Mouse (Mus musculus) forebrain, embryonic 11.5 days (tissue): ENCODE measurements around the gene 3110082I17Rik. TPM values are rescaled to one million over a fixed set of nuclear protein-coding genes. Genes with fewer than 3 reads are reported as not detected.

Source experiments
- ATAC-seq: fragments of 200-750 bp; cut with Nextera tagmentation; replicated peaks from 2 replicates; pipeline ENCODE4 v1.8.0; 2017; ENCODE audit warnings: moderate TSS enrichment; ENCODE audit not compliant: low FRiP score
- DNase-seq: peaks from one replicate; pipeline ENCODE4 v3.0.0-alpha.2; 2017; ENCODE audit warnings: low spot score
- H3K27ac ChIP-seq: fragments of 300-500 bp; sonication (generic); 2 replicates; pipeline ENCODE4 v1.5.1; 2014; ENCODE audit warnings: low read depth, low read length
- H3K27me3 ChIP-seq: fragments of 300-500 bp; sonication (generic); 2 replicates; pipeline ENCODE4 v1.6.1; 2014; ENCODE audit warnings: mild to moderate bottlenecking, low read length, mixed read lengths; ENCODE audit not compliant: control insufficient read depth, insufficient read depth
- H3K36me3 ChIP-seq: fragments of 300-500 bp; sonication (generic); 2 replicates; pipeline ENCODE4 v1.6.1; 2014; ENCODE audit warnings: mild to moderate bottlenecking, low read length, moderate library complexity, mixed read lengths; ENCODE audit not compliant: control insufficient read depth, insufficient read depth
- H3K4me1 ChIP-seq: fragments of 300-500 bp; sonication (generic); replicated peaks from 2 replicates; pipeline ENCODE4 v1.6.1; 2014; ENCODE audit warnings: low read length, mixed read lengths; ENCODE audit not compliant: control insufficient read depth, insufficient read depth
- H3K4me2 ChIP-seq: fragments of 300-500 bp; sonication (generic); 2 replicates; pipeline ENCODE4 v1.6.1; 2014; ENCODE audit warnings: low read depth, mild to moderate bottlenecking, low read length, moderate library complexity, mixed read lengths; ENCODE audit not compliant: severe bottlenecking
- H3K4me3 ChIP-seq: fragments of 300-500 bp; sonication (generic); 2 replicates; pipeline ENCODE4 v1.5.1; 2014; ENCODE audit warnings: low read depth, low read length
- H3K9ac ChIP-seq: fragments of 300-500 bp; sonication (generic); 2 replicates; pipeline ENCODE4 v1.6.1; 2014; ENCODE audit warnings: low read length
- H3K9me3 ChIP-seq: fragments of 300-500 bp; sonication (generic); 2 replicates; pipeline ENCODE4 v1.6.1; 2016; ENCODE audit warnings: low read length, mixed read lengths; ENCODE audit not compliant: control insufficient read depth
- WGBS: fragments of 180-500 bp; shearing (Covaris S2); extraction: QIAGEN DNeasy Blood & Tissue Kit; methylation state at CpG from one replicate; pipeline ENCODE4 v1.1.7; 2014; 5-methylcytosine and 5-hydroxymethylcytosine counted together
- polyA plus RNA-seq: library from polyadenylated mRNA; unstranded; fragments of >200 nt; fragmentation: Nextera tagmentation; extraction: Ambion mirVana; gene quantifications from 2 replicates; pipeline ENCODE4 v1.2.1, GENCODE M21; 2014

The 3110082I17Rik gene
- polyA plus RNA-seq, 1 experiment from 2014 or later: 38.5 TPM

GRCm38 (mm10) chr5:139326111-139326696 is 134.1 kb downstream of the 3110082I17Rik start:
- Histone ChIP-seq H3K4me3 (no peak overlapping the region), H3K27me3 (peaks cover 31% of the 10 kb centered on the region), H3K9ac (no peak overlapping the region), H3K4me2 (no peak overlapping the region), H3K4me1 (0 out of 2 replicates have a peak, but pooled peaks cover 3% of the 10 kb centered on the region), H3K9me3 (no peaks in the 10 kb centered on the region), H3K27ac (no peak overlapping the region), H3K36me3 (no peaks in the 10 kb centered on the region)
- ATAC-seq: no peak
- 64% methylated on average over 13 of the region's 13 CpGs for WGBS
- DNase-seq: no peak

GRCm38 (mm10) chr5:139325395-139325966 is 134.8 kb downstream of the 3110082I17Rik start, which contains the start of gene Adap1:
Gene Adap1 (minus strand): TSS chr5:139325622.
- peak within 1 kb of the TSS; percentile 67 for H3K4me3 ChIP-seq
- no peak within 1 kb of the TSS for H3K27ac ChIP-seq
- 2% methylated on average over 58 of the region's 61 CpGs for whole genome bisulfite sequencing
- 0 out of 2 replicates have a peak, but pooled peaks cover 3% of the 10 kb centered on the region for H3K4me1 ChIP-seq
- ATAC-seq: peak; percentile 85
- peak within 1 kb of the TSS; percentile 93 for H3K4me2 ChIP-seq
- DNase-seq: peak; percentile 77
- H3K9me3 ChIP-seq: no peaks in the 10 kb centered on the region
- H3K9ac ChIP-seq: peak within 1 kb of the TSS; percentile 63
- no peaks in the 10 kb centered on the region for H3K36me3 ChIP-seq
- H3K27me3 ChIP-seq: peaks cover 31% of the 10 kb centered on the region

GRCm38 (mm10) chr5:139324691-139325394 is 135.5 kb downstream of the 3110082I17Rik start:
- Histone ChIP-seq H3K27ac (no peak overlapping the region), H3K9me3 (no peaks in the 10 kb centered on the region), H3K27me3 (peaks cover 31% of the 10 kb centered on the region), H3K36me3 (no peaks in the 10 kb centered on the region), H3K4me3 (peak overlapping the region; percentile 67), H3K4me1 (0 out of 2 replicates have a peak, but pooled peaks cover 3% of the 10 kb centered on the region), H3K9ac (peak overlapping the region; percentile 63), H3K4me2 (peak overlapping the region; percentile 93)
- peak; percentile 45; the same call in 1 of the 2 replicates for ATAC-seq
- 8% methylated on average over 11 of the region's 62 CpGs for WGBS
- DNase-seq: peak; percentile 70

- WGBS: 61% methylated on average over 5 of the region's 5 CpGs
- peaks cover 31% of the 10 kb centered on the region for H3K27me3 ChIP-seq
- H3K9ac ChIP-seq: no peak overlapping the region
- no peak overlapping the region for H3K4me2 ChIP-seq
- no peaks in the 10 kb centered on the region for H3K36me3 ChIP-seq
- no peak for DNase-seq
- ATAC-seq: no peak
- no peaks in the 10 kb centered on the region for H3K9me3 ChIP-seq
- no peak overlapping the region for H3K27ac ChIP-seq
- H3K4me1 ChIP-seq: 0 out of 2 replicates have a peak, but pooled peaks cover 3% of the 10 kb centered on the region
- H3K4me3 ChIP-seq: peak overlapping the region; percentile 67; the same call in 1 of the 2 replicates
Observed at GRCm38 (mm10) chr5:139324045-139324491, 136.3 kb downstream of the 3110082I17Rik start.

- ATAC-seq (no peak), DNase-seq (no peak)
- no peak overlapping the region for H3K4me3 ChIP-seq
- no peaks in the 10 kb centered on the region for H3K9me3 ChIP-seq
- H3K4me2 ChIP-seq: no peak overlapping the region
- H3K27ac ChIP-seq: no peak overlapping the region
- H3K9ac ChIP-seq: no peak overlapping the region
- 87% methylated on average over 9 of the region's 9 CpGs for WGBS
- peaks cover 31% of the 10 kb centered on the region for H3K27me3 ChIP-seq
- no peaks in the 10 kb centered on the region for H3K36me3 ChIP-seq
- H3K4me1 ChIP-seq: 0 out of 2 replicates have a peak, but pooled peaks cover 3% of the 10 kb centered on the region
Observed at GRCm38 (mm10) chr5:139323260-139323924, 136.9 kb downstream of the 3110082I17Rik start.

GRCm38 (mm10) chr5:139321331-139321730 is 139.0 kb downstream of the 3110082I17Rik start:
- Histone ChIP-seq H3K4me2 (no peak overlapping the region), H3K36me3 (no peaks in the 10 kb centered on the region), H3K9me3 (no peaks in the 10 kb centered on the region), H3K4me1 (0 out of 2 replicates have a peak, but pooled peaks cover 3% of the 10 kb centered on the region), H3K9ac (no peak overlapping the region), H3K27ac (no peak overlapping the region), H3K27me3 (peaks cover 30% of the 10 kb centered on the region), H3K4me3 (no peak overlapping the region)
- 87% methylated on average over 6 of the region's 6 CpGs for whole genome bisulfite sequencing
- no peak for ATAC-seq
- DNase-seq: no peak

- DNase-seq (no peak), ATAC-seq (no peak)
- 0 out of 2 replicates have a peak, but pooled peaks cover 3% of the 10 kb centered on the region for H3K4me1 ChIP-seq
- H3K4me3 ChIP-seq: no peak overlapping the region
- no peak overlapping the region for H3K9ac ChIP-seq
- H3K27ac ChIP-seq: no peak overlapping the region
- H3K27me3 ChIP-seq: peaks cover 22% of the 10 kb centered on the region
- H3K9me3 ChIP-seq: no peaks in the 10 kb centered on the region
- 83% methylated on average over 7 of the region's 7 CpGs for WGBS
- no peak overlapping the region for H3K4me2 ChIP-seq
- H3K36me3 ChIP-seq: no peaks in the 10 kb centered on the region
Observed at GRCm38 (mm10) chr5:139320424-139320823, 139.9 kb downstream of the 3110082I17Rik start.
